Mouse (Mus musculus) MEL (cell line): ENCODE data around the gene Clec16a.

Experiments used
- CHD2 ChIP-seq: IDR thresholded peaks from 2 replicates; pipeline ENCODE4 v1.6.1; 2011; ENCODE audit warnings: low read length, improper control_type of control experiment
- CTCF ChIP-seq, 3 experiments: IDR thresholded peaks in 2 of 3; conservative IDR thresholded peaks in 1 of 3; 2 replicates each; pipeline ENCODE4 v1.5.1; 2011 to 2012; ENCODE audit warnings: low read length in 3 of 3, low read depth in 2 of 3, mild to moderate bottlenecking in 2 of 3, improper control_type of control experiment in 1 of 3, inconsistent platforms in 1 of 3, mixed read lengths in 1 of 3, moderate library complexity in 1 of 3; ENCODE audit not compliant: control insufficient read depth in 1 of 3, insufficient read depth in 1 of 3, poor library complexity in 1 of 3, severe bottlenecking in 1 of 3
- MAFK ChIP-seq: IDR thresholded peaks from 2 replicates; pipeline ENCODE4 v1.6.1; 2011; ENCODE audit warnings: low read depth, mild to moderate bottlenecking, low read length, improper control_type of control experiment, borderline replicate concordance
- NRF1 ChIP-seq: IDR thresholded peaks from 2 replicates; pipeline ENCODE4 v1.6.1; 2014; ENCODE audit warnings: low read depth, mild to moderate bottlenecking, inconsistent platforms, low read length, improper control_type of control experiment, moderate library complexity; ENCODE audit not compliant: poor library complexity, insufficient read depth, severe bottlenecking
- POLR2A ChIP-seq, 2 experiments: IDR thresholded peaks; 2 replicates each; pipeline ENCODE4 v1.6.1; 2011 to 2012; ENCODE audit warnings: low read length in 2 of 2, mild to moderate bottlenecking in 2 of 2, control low read depth in 1 of 2, improper control_type of control experiment in 1 of 2, low read depth in 1 of 2, moderate library complexity in 1 of 2; ENCODE audit not compliant: control insufficient read depth in 1 of 2, insufficient read depth in 1 of 2, poor library complexity in 1 of 2
- POLR2AphosphoS2 ChIP-seq: IDR thresholded peaks from 2 replicates; pipeline ENCODE4 v1.6.1; 2011; ENCODE audit warnings: low read length, improper control_type of control experiment
- SMC3 ChIP-seq: IDR thresholded peaks from 2 replicates; pipeline ENCODE4 v1.6.1; 2011; ENCODE audit warnings: low read depth, low read length, improper control_type of control experiment
- TAL1 ChIP-seq: IDR thresholded peaks from 2 replicates; pipeline ENCODE4 v1.6.1; 2012; ENCODE audit warnings: mild to moderate bottlenecking, inconsistent platforms, low read length, moderate library complexity, mixed read lengths

DNA sequence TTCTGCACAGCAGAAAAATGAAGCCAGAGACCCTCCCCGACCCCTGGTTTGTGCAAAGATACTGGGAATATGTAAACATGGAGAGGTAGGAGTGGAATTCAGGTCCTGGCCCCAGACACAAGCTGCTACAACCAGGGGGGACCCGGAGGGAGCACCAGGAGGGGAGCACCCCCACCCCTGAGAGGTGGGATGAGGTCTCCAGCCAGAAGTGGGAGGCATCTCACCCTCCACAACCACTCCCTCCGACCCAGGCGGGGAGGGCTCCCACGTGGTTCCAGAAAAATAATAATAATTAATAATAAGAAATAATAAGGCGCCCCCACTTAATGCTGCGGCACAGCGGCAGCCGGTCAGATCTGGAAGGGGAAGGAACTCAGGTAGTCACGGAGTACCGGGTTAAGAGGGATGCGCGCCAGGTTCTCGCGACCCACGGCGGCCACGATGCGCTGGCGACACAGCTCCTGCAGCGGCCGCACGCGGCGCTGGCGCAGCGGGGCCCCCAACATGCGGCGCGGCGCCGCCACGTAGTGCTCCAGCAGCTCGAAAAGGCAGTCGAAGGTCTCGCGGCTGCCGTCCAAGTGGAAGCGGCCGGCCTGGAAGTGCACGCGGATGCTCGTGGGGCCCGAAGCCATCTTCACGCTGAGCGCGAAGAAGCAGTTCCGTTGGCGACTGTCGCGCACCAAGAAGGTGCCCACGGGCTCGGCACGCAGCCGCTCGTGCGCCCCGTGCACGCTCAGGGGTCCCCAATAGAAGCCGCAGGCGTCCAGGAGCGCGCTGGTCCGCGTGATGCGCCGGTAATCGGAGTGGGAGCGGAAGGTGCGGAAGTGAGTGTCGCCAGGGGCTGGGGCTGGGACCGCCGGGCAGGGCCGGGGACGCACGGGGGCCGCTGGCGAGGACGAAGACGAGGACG lies 239.0 kb downstream of the Clec16a start:
- TF ChIP-seq CHD2 (no peak), TAL1 (no peak), CTCF (IDR thresholded peaks at IDR 0.05 in 2 of 3, conservative IDR thresholded peaks at IDR 0.05 in 1 of 3; ENCODE audit: control insufficient read depth in 1 of 3, insufficient read depth in 1 of 3, low read depth in 2 of 3, low read length in 3 of 3, poor library complexity in 1 of 3, severe bottlenecking in 1 of 3) (no peak), POLR2AphosphoS2 (no peak), SMC3 (no peak), NRF1 (no peak), POLR2A (IDR thresholded peaks at IDR 0.05; ENCODE audit: control insufficient read depth in 1 of 2, insufficient read depth in 1 of 2, low read depth in 1 of 2, low read length in 2 of 2, poor library complexity in 1 of 2) (no peak), MAFK (no peak)
